Mouse (Mus musculus) naive thymus-derived CD4-positive, alpha-beta T cell, adult 2 months (primary cell): ENCODE results near the gene Vac14.

Experiments used
- DNase-seq: peaks from one replicate; pipeline ENCODE4 v3.0.0-alpha.2; 2011; ENCODE audit warnings: low read depth

Vac14 gene

GRCm38 (mm10) chr8:110717131-110717530 lies 98.7 kb downstream of the Vac14 start:
- no peak for DNase-seq

DNA sequence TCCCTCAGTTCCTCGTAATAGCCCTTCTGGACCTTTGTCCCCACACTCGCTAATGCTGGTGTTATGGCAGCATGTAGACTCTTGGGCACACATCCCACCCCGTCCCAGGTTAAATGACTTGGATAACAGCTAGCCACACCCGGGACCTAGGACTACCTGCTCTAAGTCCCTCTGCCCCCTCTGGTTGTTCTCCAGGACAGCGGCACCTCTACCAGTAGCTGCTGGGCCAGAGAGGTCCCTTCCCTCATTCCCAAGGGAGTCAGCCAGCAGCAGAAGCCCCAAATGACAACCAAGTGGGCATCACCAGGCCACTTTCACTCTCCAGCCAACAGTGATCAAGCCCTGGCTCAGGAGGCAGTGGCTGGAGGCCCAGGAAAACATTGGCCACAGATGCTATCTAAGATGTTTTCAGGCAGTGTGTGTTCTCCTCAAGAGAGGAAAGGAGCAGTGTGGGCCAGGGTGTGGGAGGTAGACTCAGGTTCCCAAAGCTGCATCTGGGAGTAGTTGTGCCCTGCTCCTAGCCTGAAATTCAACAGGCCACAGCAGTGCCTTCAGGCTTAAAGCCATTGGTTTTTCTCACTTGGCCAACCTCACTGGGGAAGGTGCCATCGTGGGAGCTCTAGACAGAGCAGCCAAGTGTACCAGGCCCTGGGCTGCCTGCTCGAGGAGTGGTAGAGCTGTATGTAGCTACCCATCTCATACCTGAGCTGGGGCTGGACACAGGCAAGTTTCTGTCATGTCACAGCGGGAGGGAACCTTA lies 100.0 kb downstream of the Vac14 start:
- DNase-seq, result no peak

DNA sequence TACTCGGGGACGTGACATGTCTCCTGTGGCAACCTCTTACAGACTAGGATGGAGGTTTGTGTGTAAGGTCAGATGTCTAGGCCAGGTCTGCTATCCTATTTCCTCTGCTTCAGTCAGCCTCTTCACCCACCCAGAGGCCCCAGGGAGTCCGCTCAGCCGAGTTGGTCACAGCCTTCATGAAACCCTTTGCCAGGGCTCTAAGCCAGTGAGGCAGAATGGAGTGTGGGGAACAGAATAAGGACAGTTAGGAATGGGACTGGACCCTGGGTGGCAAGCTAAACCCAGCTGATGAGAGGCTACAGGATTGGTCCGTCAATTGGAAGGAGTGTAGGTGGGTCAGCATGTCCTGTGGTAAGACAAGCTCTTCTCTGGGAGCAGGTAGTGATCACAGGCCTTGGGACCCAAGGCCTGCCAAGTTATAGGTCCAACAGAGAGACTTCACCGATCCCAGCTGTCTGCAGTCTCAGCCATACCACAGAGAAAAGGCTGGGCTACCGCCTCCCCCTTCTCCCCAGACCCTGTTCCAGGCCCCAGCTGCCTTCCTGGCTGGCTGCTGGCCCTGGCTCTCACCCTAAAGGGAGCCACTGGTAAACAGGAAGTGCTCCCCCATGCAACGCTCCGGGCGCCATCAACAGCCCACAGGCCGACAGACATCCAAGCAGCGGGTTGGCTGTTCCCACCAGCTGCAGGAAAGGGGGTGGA lies 100.7 kb downstream of the Vac14 start:
- no peak for DNase-seq

- no peak for DNase-seq
Measured at GRCm38 (mm10) chr8:110719898-110720653, 101.7 kb downstream of the Vac14 start.

- DNase-seq, result no peak
Measured at GRCm38 (mm10) chr8:110720685-110721598, 102.6 kb downstream of the Vac14 start, which contains the start of gene Mtss1l. TSS of gene Mtss1l (plus strand) at chr8:110721476.

DNA sequence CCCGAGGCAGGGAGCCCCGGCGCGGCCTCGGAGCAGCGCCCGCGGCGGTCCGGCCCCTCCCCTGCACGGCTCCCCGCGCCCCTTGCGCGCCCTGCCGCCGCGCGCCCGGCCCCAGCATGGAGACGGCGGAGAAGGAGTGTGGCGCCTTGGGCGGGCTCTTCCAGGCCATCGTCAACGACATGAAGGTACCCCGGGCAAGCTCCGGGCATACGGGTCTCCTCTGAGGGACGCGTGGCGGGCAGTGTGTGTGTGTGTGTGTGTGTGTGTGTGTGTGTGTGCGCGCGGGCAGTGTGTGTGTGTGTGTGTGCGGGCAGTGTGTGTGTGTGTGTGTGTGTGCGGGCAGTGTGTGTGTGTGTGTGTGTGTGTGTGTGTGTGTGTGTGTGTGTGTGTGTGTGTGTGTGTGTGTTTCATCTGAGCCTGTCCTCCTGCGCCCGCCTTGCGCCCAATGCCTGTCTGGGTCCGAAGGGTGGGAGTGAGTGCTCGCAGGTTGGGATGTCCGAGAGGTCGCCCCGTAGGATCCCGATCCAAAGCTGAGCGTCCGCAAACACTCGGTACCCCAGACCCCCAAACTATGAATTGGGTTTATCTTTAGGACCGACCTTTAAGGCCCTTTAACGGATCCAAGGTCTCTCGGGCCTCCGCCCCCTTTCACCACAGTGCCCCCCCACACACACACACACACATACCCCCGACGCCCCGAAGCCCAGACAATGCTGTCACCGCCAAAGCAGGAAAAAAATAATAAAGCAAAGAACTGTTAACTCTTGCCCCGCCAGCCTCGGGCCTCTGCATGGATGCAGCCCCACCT lies 103.4 kb downstream of the Vac14 start:
- DNase-seq, result peak; percentile 13

DNA sequence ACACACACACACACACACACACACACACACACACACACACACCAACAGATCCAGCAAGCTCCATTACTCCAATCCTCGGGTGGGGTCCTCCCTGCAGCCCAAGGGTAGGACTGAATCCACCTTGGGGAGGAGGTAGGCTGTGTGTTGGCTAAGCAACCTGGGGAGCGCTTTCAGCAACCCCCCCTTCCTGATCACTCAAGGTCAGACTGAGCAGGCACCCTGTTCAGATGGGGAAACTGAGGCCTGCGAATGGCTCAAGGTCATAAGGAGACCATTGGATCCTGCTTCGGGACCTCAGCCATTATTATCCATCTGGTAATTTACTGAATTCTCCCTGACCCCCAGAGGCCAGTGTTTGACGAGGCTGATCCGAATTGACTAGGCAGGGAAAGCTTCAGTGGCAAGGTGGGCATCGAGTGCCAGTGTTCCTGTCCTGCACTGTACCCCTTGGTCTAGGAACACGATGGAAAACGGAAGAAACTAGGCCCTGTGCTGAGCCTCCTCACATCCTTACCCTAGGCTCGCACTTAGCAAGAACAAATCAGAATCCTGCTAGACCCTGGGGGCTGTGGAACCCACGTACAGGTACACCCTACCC lies 104.1 kb downstream of the Vac14 start:
- no peak for DNase-seq

DNA sequence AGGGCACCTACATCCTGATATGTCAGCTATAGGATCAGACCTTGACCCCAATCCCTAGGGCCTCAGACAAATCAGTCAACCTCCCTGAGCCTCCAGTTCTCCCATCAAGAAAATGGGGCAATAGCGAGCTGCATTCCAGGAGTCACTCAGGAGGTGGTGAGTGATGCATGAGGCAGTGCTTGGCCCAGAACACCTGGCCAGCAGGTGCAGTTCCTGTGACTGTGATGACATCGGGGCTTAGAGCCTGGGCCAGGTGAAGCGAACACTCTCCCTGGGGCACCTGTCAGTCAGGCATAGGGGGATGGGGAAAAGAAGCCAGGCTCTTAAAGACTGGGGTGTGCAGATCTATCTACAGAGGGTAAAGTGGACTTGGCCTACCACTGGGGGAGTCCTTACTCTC lies 106.1 kb downstream of the Vac14 start:
- DNase-seq, result no peak

GRCm38 (mm10) chr8:110725084-110725838 lies 106.9 kb downstream of the Vac14 start:
- DNase-seq, result no peak

DNA sequence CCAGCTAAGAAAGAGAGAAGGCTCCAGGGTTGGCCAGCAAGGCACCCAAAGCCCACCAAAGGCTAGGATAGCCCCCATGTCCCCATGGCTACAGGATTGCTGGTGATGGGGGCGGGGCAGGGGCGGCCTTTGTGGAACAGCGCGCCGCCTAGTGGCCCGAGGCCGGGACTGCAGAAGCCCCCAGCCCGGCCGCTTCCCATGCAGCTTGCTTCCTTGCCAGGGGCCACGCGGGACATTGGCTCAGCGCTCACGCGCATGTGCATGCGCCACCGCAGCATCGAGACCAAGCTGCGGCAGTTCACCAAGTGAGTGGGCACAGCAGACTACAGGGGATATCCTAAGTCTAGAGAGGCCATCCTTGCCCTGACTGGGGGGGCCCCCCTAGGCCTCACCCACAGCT lies 108.5 kb downstream of the Vac14 start:
- peak; percentile 52 for DNase-seq

- DNase-seq, result no peak
Measured at GRCm38 (mm10) chr8:110731346-110731859, 113.0 kb downstream of the Vac14 start.

- no peak for DNase-seq
Measured at GRCm38 (mm10) chr8:110733036-110733435, 114.7 kb downstream of the Vac14 start.

- DNase-seq, result no peak
Measured at GRCm38 (mm10) chr8:110738591-110739195, 120.3 kb downstream of the Vac14 start.

GRCm38 (mm10) chr8:110740629-110741175 lies 122.3 kb downstream of the Vac14 start:
- DNase-seq, result no peak

DNA sequence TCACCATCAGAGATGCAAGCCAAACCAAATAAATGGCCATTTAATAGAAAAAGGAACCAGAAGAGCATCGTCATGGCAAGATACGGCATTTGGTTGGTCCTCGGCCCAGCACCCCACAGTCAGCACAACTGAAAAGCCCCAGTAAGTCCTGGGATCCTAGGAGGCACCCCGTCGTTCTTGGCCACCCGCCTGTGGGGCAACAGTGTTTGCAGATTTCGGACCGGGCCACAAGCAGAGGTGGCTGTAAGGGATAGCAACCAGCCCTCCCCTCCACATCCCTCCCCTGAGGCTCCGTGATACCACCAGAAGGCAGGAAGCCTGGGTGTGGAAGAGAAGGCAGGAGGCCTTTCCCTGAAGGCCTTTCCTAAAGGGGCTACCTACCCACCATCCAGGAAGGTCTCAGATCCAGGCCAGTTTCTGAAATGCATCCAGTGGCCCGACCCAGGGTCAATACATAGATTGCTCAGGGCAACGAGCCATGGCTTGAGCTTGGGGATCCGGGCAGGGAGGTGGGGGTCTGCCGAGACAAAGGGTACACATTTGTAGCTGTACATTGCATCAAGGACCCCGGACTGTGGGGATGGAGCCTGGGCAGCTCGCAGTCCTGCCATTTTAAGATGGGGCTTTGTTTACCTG lies 123.5 kb downstream of the Vac14 start:
- DNase-seq, result no peak

GRCm38 (mm10) chr8:110742452-110742818 lies 124.0 kb downstream of the Vac14 start:
- no peak for DNase-seq

- DNase-seq, result no peak
Measured at GRCm38 (mm10) chr8:110745162-110745561, 126.8 kb downstream of the Vac14 start.

GRCm38 (mm10) chr8:110746661-110747060 lies 128.3 kb downstream of the Vac14 start:
- DNase-seq, result no peak
